8 mouse cellular contexts compared by ENCODE assay signal in the genomic region with DNA sequence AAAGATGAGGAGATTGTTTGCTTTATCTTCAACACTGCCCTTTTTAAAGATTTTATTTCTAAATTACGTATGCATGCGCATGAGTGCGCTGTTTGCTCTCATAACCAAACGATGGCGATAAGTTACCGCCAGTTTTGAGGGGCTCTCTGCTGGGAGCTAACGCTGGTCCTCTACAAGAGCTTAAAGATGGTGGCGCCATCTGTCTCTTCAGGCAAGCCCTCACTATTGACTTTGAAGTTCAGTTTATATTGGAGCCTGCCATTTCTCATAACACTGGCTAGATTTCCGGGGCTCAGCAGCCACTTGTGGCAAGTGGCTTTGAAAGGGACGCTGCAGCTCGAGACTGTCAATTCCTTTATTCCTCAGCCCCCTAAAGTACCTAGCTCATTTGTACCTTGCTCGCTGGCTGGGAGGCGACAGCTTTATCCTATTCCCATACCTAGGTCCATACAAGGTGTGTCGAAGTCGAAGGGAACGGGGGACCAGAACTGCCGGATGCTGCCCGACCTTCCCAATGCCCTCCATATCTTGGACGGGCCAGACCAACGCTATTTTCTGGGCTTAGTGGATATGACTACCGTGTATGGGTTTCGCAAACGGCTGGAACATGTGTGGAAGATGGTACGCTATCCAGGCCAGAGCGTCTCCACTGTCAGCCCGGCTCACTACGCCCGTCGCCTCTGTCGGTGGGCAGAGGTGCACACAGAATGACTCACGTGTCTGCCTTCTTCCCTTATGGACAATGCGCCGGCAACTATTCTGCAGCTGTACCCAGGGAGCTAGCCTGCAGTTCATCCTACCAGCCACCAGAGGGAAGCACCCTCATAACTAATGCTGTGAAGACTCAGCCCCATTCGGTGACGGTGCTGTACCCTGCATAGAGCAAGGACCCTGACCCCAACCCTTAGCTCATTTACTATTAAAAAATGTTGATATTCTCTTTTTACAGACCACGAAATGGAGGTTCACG. TPM values are rescaled to one million over a fixed set of nuclear protein-coding genes. Genes with fewer than 3 reads are reported as not detected.
A peak's percentile ranks its signal among the peaks of the same experiment; 100 is the strongest.
DNase-seq lines count a peak whose midpoint lies in the region.

No protein-coding gene starts in this region.

- H3K4me3 ChIP-seq in megakaryocyte, embryonic 14.5 days (replicated peaks), result peak overlapping the region; percentile 91

- peak; percentile 63 for DNase-seq in ovary, adult 18-20 months (ENCODE audit: low spot score)
- DNase-seq in ovary, postnatal 10 days (ENCODE audit: low spot score), result no peak
- DNase-seq in embryo, embryonic 10.5 days (ENCODE audit: low spot score), result peak; percentile 95
- peak; percentile 71 for DNase-seq in gastrocnemius, postnatal 14 days
- peak; percentile 91 for DNase-seq in induced T-regulatory cell, adult 2 months (ENCODE audit: low read depth)
- peak; percentile 78 to 87 for DNase-seq in left cerebral cortex, postnatal 10 days (ENCODE audit: extremely low spot score in 1 of 2, low spot score in 2 of 2)
- DNase-seq in right cerebral cortex, postnatal 14 days, result peak; percentile 73

- peaks cover 36% of the 10 kb centered on the region for H3K27me3 ChIP-seq in megakaryocyte, embryonic 14.5 days (replicated peaks)

- peaks cover 63% of the 10 kb centered on the region for H3K4me1 ChIP-seq in megakaryocyte, embryonic 14.5 days

- no peaks in the 10 kb centered on the region for H3K36me3 ChIP-seq in megakaryocyte, embryonic 14.5 days (replicated peaks; ENCODE audit: low read length)

- H3K9me3 ChIP-seq in megakaryocyte, embryonic 14.5 days, result no peaks in the 10 kb centered on the region

- intact Hi-C loops in gastrocnemius, postnatal 14 days (cut with DNase I; ENCODE audit: low total_unique reads), result loop anchor here (5.0 kb wide), 1 partner anchor 34 kb away; no protein-coding TSS in a partner anchor
- intact Hi-C loops in left cerebral cortex, postnatal 10 days (cut with DNase I), result loop anchor here (5.0 kb wide), 1 partner anchor 34 kb away; no protein-coding TSS in a partner anchor

RNA-seq across cellular contexts. Expression of a gene that starts 3.8 kb away (rescaled TPM):
- 10 to 100 TPM; 25.6 to 26.3 TPM for total RNA-seq in gastrocnemius, postnatal 14 days (2021)
- 10 to 100 TPM; 32.3 to 32.6 TPM for total RNA-seq in left cerebral cortex, postnatal 10 days (2021)
- polyA plus RNA-seq in megakaryocyte, embryonic 14.5 days (2012; ENCODE audit: insufficient read depth, low replicate concordance), result 16.3 and 18.9 TPM in 2 replicates

RNA-seq across cellular contexts. Expression of a gene that starts 7.6 kb away (rescaled TPM):
- not detected for total RNA-seq in gastrocnemius, postnatal 14 days (2021)
- 1 to 10 TPM in 1 of 2 experiments, under 1 TPM in 1; 0.81 to 1.2 TPM for total RNA-seq in left cerebral cortex, postnatal 10 days (2021)
- polyA plus RNA-seq in megakaryocyte, embryonic 14.5 days (2012; ENCODE audit: insufficient read depth, low replicate concordance), result not detected in 2 replicates

RNA-seq across cellular contexts. Expression of a gene that starts 8.5 kb away (rescaled TPM):
- not detected for total RNA-seq in gastrocnemius, postnatal 14 days (2021)
- total RNA-seq in left cerebral cortex, postnatal 10 days (2021), result 10 to 100 TPM; 13.5 to 13.6 TPM
- not detected in 2 replicates for polyA plus RNA-seq in megakaryocyte, embryonic 14.5 days (2012; ENCODE audit: insufficient read depth, low replicate concordance)

RNA-seq across cellular contexts. Expression of a gene that starts 12.5 kb away (rescaled TPM):
- total RNA-seq in gastrocnemius, postnatal 14 days (2021), result 10 to 100 TPM; 17.6 to 17.8 TPM
- 10 to 100 TPM; 83.9 to 86.8 TPM for total RNA-seq in left cerebral cortex, postnatal 10 days (2021)
- 2.8 and 10.0 TPM in 2 replicates for polyA plus RNA-seq in megakaryocyte, embryonic 14.5 days (2012; ENCODE audit: insufficient read depth, low replicate concordance)

RNA-seq across cellular contexts. Expression of a gene that starts 16.4 kb away (rescaled TPM):
- total RNA-seq in gastrocnemius, postnatal 14 days (2021), result 10 to 100 TPM; 42.7 to 51.0 TPM
- 100 to 1,000 TPM; 122 to 127 TPM for total RNA-seq in left cerebral cortex, postnatal 10 days (2021)
- 36.4 and 40.9 TPM in 2 replicates for polyA plus RNA-seq in megakaryocyte, embryonic 14.5 days (2012; ENCODE audit: insufficient read depth, low replicate concordance)

Comparison
In these comparisons a context has a peak if more than half of its experiments do, and no peak if none do; other contexts are left out.
1. RNA of a gene that starts 8.5 kb away (total RNA-seq): 13.5 to 13.6 TPM in left cerebral cortex, postnatal 10 days; not detected in gastrocnemius, postnatal 14 days; every median in the first group is over 10 times any median in the second.